Mouse (Mus musculus): ENCODE data around the gene Park7.

DNA sequence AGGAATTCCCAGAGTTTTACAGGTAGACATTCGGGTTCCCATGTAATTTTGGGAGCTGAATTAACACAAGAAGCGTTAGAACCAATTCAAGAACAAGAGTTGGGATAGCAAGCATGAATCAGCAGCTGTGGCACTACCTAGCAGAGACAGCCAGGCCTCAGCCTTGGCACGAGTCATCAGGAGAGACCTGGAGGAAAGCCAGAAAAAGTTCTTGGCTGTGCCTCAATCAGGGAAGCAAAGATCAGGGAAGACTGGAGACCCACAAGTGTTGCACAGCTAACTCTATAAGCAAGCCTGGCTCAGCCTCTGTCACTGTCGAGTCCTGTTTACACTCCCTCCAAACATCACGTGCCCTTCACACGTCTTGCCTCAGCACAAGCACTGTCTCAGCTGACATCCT lies 48.0 kb upstream of the Park7 start:
- no peak for TF ChIP-seq CTCF (IDR thresholded peaks at IDR 0.05; ENCODE audit: low read depth, low read length)
- TF ChIP-seq POLR2A (IDR thresholded peaks at IDR 0.05; ENCODE audit: borderline replicate concordance, low read depth, low read length) = no peak

Measured in bone marrow macrophage, adult 2 months (primary cell).